Mouse (Mus musculus): Measurements from ENCODE around the gene Fam229a.

Fam229a gene

GRCm38 (mm10) chr4:129496631-129497030 lies 5.6 kb downstream of the Fam229a start:
- DNase-seq, result peak; percentile 61

- no peak for DNase-seq
Observed at GRCm38 (mm10) chr4:129498941-129499340, 8.0 kb downstream of the Fam229a start.

- no peak for DNase-seq
Observed at GRCm38 (mm10) chr4:129500017-129500416, 9.0 kb downstream of the Fam229a start.

- DNase-seq, result peak; percentile 94
Observed at GRCm38 (mm10) chr4:129500607-129501566, 9.9 kb downstream of the Fam229a start.

- no peak for DNase-seq
Observed at GRCm38 (mm10) chr4:129502327-129502888, 11.4 kb downstream of the Fam229a start.

GRCm38 (mm10) chr4:129502901-129503444 lies 12.0 kb downstream of the Fam229a start:
- DNase-seq, result no peak

- no peak for DNase-seq
Observed at GRCm38 (mm10) chr4:129505511-129505910, 14.5 kb downstream of the Fam229a start.

- no peak for DNase-seq
Observed at GRCm38 (mm10) chr4:129507434-129508236, 16.6 kb downstream of the Fam229a start.

GRCm38 (mm10) chr4:129508237-129508515 lies 17.2 kb downstream of the Fam229a start:
- no peak for DNase-seq

GRCm38 (mm10) chr4:129508834-129509600 lies 18.0 kb downstream of the Fam229a start:
- peak; percentile 61 for DNase-seq

GRCm38 (mm10) chr4:129509650-129510049 lies 18.7 kb downstream of the Fam229a start:
- no peak for DNase-seq

GRCm38 (mm10) chr4:129510723-129511412 lies 19.9 kb downstream of the Fam229a start:
- no peak for DNase-seq

- DNase-seq, result no peak
Observed at GRCm38 (mm10) chr4:129511413-129512096, 20.6 kb downstream of the Fam229a start.

- peak; percentile 92 for DNase-seq
Observed at GRCm38 (mm10) chr4:129513086-129513767, 22.2 kb downstream of the Fam229a start, which contains the start of gene Marcksl1. Gene Marcksl1, plus strand, starts transcription at chr4:129513581.

- DNase-seq, result no peak
Observed at GRCm38 (mm10) chr4:129513891-129514290, 22.9 kb downstream of the Fam229a start.

GRCm38 (mm10) chr4:129514300-129514898 lies 23.4 kb downstream of the Fam229a start:
- peak; percentile 52 for DNase-seq

GRCm38 (mm10) chr4:129516925-129517324 lies 25.9 kb downstream of the Fam229a start:
- peak; percentile 67 for DNase-seq

- DNase-seq, result no peak
Observed at GRCm38 (mm10) chr4:129518519-129518918, 27.5 kb downstream of the Fam229a start.

GRCm38 (mm10) chr4:129525338-129525737 lies 34.3 kb downstream of the Fam229a start:
- DNase-seq, result no peak

- no peak for DNase-seq
Observed at GRCm38 (mm10) chr4:129525889-129526288, 34.9 kb downstream of the Fam229a start.
